Mouse (Mus musculus) kidney, embryonic 14.5 days (tissue): ENCODE data around the gene Phrf1. TPM values are rescaled to one million over a fixed set of nuclear protein-coding genes. Genes with fewer than 3 reads are reported as not detected.

Source experiments
- ATAC-seq: fragments of 200-750 bp; cut with Nextera tagmentation; 2 replicates; pipeline ENCODE4 v1.8.0; 2017; ENCODE audit warnings: moderate number of reproducible peaks, mild to moderate bottlenecking, moderate TSS enrichment, moderate library complexity; ENCODE audit not compliant: low FRiP score, low TSS enrichment
- H3K27ac ChIP-seq: fragments of 300-500 bp; sonication (generic); 2 replicates; pipeline ENCODE4 v1.5.1; 2014; ENCODE audit warnings: low read depth, mild to moderate bottlenecking, low read length, moderate library complexity, mixed read lengths
- H3K27me3 ChIP-seq: fragments of 300-500 bp; sonication (generic); 2 replicates; pipeline ENCODE4 v1.6.1; 2014; ENCODE audit warnings: mild to moderate bottlenecking, low read length; ENCODE audit not compliant: control insufficient read depth, insufficient read depth
- H3K36me3 ChIP-seq: fragments of 300-500 bp; sonication (generic); 2 replicates; pipeline ENCODE4 v1.6.1; 2014; ENCODE audit warnings: low read length, mixed read lengths; ENCODE audit not compliant: control insufficient read depth, insufficient read depth
- H3K4me1 ChIP-seq: fragments of 300-500 bp; sonication (generic); 2 replicates; pipeline ENCODE4 v1.6.1; 2014; ENCODE audit warnings: low read length, mixed read lengths; ENCODE audit not compliant: control insufficient read depth, insufficient read depth
- H3K4me2 ChIP-seq: fragments of 300-500 bp; sonication (generic); replicated peaks from 2 replicates; pipeline ENCODE4 v1.6.1; 2014; ENCODE audit warnings: low read depth, mild to moderate bottlenecking, low read length
- H3K4me3 ChIP-seq: fragments of 300-500 bp; sonication (generic); 2 replicates; pipeline ENCODE4 v1.5.1; 2014; ENCODE audit warnings: mild to moderate bottlenecking, low read length
- H3K9ac ChIP-seq: fragments of 300-500 bp; sonication (generic); 2 replicates; pipeline ENCODE4 v1.6.1; 2014; ENCODE audit warnings: low read depth, mild to moderate bottlenecking, low read length, moderate library complexity
- H3K9me3 ChIP-seq: fragments of 300-500 bp; sonication (generic); 2 replicates; pipeline ENCODE4 v1.6.1; 2016; ENCODE audit warnings: low read length; ENCODE audit not compliant: control insufficient read depth
- WGBS: fragments of 180-500 bp; shearing (Covaris S2); extraction: QIAGEN DNeasy Blood & Tissue Kit; methylation state at CpG from one replicate; pipeline ENCODE4 v1.1.7; 2014; 5-methylcytosine and 5-hydroxymethylcytosine counted together
- polyA plus RNA-seq: library from polyadenylated mRNA; unstranded; fragments of >200 nt; fragmentation: Nextera tagmentation; extraction: Ambion mirVana; gene quantifications from 2 replicates; pipeline ENCODE4 v1.2.1, GENCODE M21; 2014

Phrf1 gene
- 48.5 and 82.6 TPM in 2 replicates for polyA plus RNA-seq

DNA sequence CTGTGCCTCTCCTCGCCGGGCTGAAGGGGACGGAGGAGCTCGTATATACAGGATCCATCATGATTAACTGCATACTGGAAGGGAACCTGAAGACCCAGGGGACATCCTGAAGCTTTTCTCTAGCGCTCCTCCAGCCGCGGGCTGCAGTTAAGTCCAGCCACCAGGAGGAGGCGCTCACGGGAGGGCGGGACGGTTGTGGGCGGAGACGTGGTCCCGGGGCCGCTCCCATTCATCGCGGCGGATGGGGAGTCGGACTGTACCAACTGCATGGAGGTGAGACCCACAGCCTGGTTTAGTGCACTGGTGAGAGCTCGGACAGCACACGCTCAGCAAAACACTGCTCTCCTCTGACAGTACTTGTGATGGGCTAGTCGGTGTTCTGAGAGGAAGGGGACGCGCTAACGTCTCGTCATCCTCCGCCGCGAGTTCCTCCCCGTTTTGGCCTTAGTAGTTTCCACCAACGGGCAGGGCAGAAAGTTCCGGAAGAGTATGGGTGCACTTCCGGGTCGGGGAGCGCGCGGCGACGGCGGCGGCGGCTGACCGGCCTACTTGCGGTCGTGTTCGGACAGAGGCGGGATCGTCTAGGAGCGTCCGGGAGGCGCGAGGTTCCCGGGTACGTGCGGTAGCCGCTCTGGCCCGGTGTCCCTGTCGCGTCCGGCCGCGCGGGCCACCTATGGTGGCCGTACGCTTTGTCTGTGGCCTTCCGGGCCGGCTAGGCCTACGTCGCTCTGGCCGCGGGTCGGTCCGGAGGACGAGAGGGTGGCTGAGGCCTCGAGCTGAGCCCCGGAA is at the start of gene Phrf1:
Gene Phrf1 (plus strand): TSS at position 506 of the 789 bp plus-strand sequence.
- peak; percentile 94 for ATAC-seq
- Histone ChIP-seq H3K36me3 (peaks cover 28% of the 10 kb centered on the region), H3K4me1 (peaks cover 18% of the 10 kb centered on the region), H3K4me2 (peak within 1 kb of the TSS; percentile 80), H3K4me3 (peak within 1 kb of the TSS; percentile 100), H3K9me3 (no peaks in the 10 kb centered on the region), H3K9ac (peak within 1 kb of the TSS; percentile 98), H3K27ac (peak within 1 kb of the TSS; percentile 73), H3K27me3 (no peaks in the 10 kb centered on the region)
- under 1% methylated on average over 74 of the region's 76 CpGs for WGBS

DNA sequence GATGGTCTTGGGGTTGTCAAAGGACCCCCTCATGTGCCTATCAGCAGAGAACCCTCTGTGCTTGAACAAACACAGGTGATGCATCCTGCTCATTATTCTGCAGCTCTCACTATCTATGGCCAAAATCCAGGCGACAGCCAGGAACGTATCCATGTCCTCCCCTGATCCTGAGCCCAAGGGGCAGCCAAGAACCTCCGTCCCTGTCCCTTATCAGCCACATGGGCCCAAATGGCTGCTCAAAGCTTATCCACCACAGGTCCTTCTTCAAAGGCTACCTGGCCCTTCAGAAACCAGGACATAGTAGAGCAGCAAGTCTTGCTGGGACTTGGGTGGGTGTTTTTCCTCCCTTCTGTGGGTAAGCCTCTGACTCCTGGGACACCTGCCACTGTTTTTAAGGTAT is 40.4 kb upstream of the Phrf1 start:
- ATAC-seq: no peak
- Histone ChIP-seq H3K4me2 (no peak overlapping the region), H3K4me1 (peaks cover 12% of the 10 kb centered on the region; the same call in 1 of the 2 replicates), H3K9me3 (no peaks in the 10 kb centered on the region), H3K4me3 (no peak overlapping the region), H3K27me3 (no peaks in the 10 kb centered on the region), H3K27ac (no peak overlapping the region), H3K9ac (no peak overlapping the region), H3K36me3 (peaks cover 31% of the 10 kb centered on the region)
- WGBS: 92% methylated on average over 3 of the region's 3 CpGs

GRCm38 (mm10) chr7:141188733-141189132 is 39.9 kb upstream of the Phrf1 start:
- 98% methylated on average over 3 of the region's 3 CpGs for WGBS
- peaks cover 12% of the 10 kb centered on the region; the same call in 1 of the 2 replicates for H3K4me1 ChIP-seq
- H3K36me3 ChIP-seq: peaks cover 31% of the 10 kb centered on the region
- no peak overlapping the region for H3K4me3 ChIP-seq
- H3K9ac ChIP-seq: no peak overlapping the region
- no peak for ATAC-seq
- H3K27ac ChIP-seq: no peak overlapping the region
- H3K4me2 ChIP-seq: no peak overlapping the region
- no peaks in the 10 kb centered on the region for H3K9me3 ChIP-seq
- H3K27me3 ChIP-seq: no peaks in the 10 kb centered on the region

DNA sequence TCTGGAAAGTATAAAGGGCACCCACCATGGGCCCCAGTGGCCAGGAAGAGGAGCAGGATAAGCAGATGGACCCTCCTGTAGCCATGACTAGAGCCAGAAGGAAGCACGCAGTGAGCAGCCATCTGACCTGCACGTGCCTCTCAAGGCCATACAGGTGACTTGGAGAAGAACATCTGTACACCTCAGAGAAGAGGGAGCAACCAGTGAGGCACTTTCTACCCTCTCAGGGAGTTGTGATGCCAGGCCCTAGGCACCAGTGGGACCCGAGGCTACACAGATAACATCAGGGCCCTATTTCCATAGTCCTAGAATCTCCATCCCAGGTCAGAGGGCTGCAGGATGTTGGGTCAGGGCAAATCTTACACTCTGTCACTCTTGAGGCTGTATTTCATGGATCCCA is 38.4 kb upstream of the Phrf1 start:
- Histone ChIP-seq H3K9ac (no peak overlapping the region), H3K27ac (no peak overlapping the region), H3K4me2 (no peak overlapping the region), H3K4me3 (no peak overlapping the region), H3K27me3 (no peaks in the 10 kb centered on the region), H3K4me1 (peaks cover 14% of the 10 kb centered on the region; the same call in 1 of the 2 replicates), H3K9me3 (no peaks in the 10 kb centered on the region), H3K36me3 (peaks cover 31% of the 10 kb centered on the region)
- ATAC-seq: no peak
- WGBS: 87% methylated on average over 3 of the region's 3 CpGs

DNA sequence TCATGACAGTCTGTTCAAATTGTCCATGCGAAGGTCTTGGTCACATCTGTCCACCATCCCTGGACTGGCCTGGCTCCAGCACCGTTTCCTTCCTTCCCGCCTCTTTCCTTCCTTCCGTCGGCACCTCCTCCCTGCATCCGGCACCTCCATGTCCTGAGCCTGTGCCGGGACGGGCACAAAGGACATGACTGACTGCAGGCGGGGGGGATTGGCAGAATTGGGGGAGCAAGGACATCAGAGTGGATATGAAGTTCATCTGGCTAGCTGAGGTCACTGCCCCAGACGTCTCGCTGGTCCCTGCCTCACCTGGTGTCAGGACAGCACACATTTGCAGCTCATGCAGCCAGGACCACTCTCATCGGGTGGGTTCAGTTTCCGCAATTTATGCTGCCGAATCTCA is 37.5 kb upstream of the Phrf1 start:
- Histone ChIP-seq H3K27me3 (no peaks in the 10 kb centered on the region), H3K4me3 (no peak overlapping the region), H3K4me1 (peaks cover 14% of the 10 kb centered on the region; the same call in 1 of the 2 replicates), H3K4me2 (0 out of 2 replicates have a peak overlapping the region, but pooled peaks have one; percentile 19), H3K27ac (no peak overlapping the region), H3K9me3 (no peaks in the 10 kb centered on the region), H3K36me3 (peaks cover 31% of the 10 kb centered on the region), H3K9ac (no peak overlapping the region)
- ATAC-seq: no peak
- whole genome bisulfite sequencing: 90% methylated on average over 14 of the region's 14 CpGs

DNA sequence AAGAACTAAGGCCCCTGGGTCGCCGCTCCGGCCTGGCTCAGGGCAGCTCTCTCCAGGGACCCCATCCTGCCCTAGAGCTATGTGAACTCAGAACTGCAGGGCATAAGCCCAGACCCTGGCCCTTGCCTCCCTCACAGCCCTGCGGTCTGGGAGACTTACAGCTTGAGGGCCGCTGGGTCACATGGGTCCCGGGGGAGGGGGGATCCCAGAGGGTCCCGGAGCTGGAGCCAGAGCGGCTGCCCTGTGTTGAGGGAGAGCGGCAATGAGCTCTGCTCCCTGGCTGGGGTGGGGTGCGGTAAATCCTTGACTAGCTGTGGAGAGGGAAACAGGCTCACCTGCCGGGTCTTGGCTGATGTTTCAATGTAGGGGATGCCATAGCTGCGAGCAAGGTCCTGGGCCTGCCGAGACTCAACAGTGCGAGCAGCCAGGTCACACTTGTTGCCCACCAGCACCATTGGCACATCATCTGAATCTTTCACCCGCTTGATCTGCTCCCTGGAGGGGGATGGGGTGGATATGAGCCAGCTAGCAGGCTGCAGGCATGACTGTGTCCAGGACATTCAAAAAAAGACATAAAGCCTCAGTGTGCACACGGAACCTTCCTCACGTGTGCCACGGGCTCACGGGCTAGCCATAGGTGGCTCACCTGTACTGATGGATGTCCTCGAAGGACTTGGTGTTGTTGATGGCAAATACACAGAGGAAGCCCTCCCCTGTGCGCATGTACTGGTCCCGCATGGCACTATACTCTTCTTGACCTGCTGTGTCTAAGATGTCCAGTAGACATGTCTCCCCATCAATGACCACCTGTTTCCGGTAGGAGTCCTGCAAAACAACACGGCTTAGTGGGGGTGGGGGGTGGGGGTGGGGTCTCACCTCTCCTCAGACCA is 36.5 kb upstream of the Phrf1 start:
- Histone ChIP-seq H3K4me1 (peaks cover 14% of the 10 kb centered on the region; the same call in 1 of the 2 replicates), H3K9me3 (no peaks in the 10 kb centered on the region), H3K36me3 (peaks cover 31% of the 10 kb centered on the region), H3K4me2 (peak overlapping the region; percentile 97), H3K9ac (no peak overlapping the region), H3K27me3 (no peaks in the 10 kb centered on the region), H3K27ac (no peak overlapping the region), H3K4me3 (peak overlapping the region; percentile 92; the same call in 1 of the 2 replicates)
- ATAC-seq: no peak
- 82% methylated on average over 24 of the region's 24 CpGs for WGBS

DNA sequence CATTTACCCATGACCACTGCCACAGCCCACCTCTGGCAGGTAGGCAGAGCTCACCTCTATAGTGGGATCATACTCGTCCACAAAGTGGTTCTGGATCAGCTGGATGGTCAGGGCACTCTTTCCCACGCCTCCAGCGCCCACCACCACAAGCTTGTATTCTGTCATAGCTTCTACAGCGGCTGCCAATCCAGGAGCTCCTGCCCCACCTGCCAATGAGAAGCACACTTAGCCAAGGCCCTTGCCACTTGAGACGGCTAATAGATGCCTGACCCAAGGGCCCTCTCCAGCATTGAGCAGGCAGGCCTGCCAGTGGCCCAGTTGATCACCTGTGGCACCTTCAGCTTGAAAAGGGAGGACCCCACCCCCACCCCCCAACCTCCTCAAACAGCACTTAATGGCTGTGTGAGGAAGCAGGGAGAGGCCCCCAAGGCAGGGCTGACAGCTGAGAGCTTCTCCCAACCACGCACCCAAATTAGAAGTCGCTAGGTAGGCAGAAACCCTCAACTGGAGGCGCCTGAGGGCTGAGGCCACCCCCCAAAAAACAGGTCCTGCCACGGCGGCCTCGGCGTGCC is 35.7 kb upstream of the Phrf1 start:
- Histone ChIP-seq H3K9ac (peak overlapping the region; percentile 93), H3K27ac (peak overlapping the region; percentile 65; the same call in 1 of the 2 replicates), H3K9me3 (no peaks in the 10 kb centered on the region), H3K4me3 (peak overlapping the region; percentile 92), H3K27me3 (no peaks in the 10 kb centered on the region), H3K4me2 (peak overlapping the region; percentile 97), H3K36me3 (peaks cover 31% of the 10 kb centered on the region), H3K4me1 (peaks cover 14% of the 10 kb centered on the region; the same call in 1 of the 2 replicates)
- WGBS: 28% methylated on average over 12 of the region's 12 CpGs
- no peak for ATAC-seq

DNA sequence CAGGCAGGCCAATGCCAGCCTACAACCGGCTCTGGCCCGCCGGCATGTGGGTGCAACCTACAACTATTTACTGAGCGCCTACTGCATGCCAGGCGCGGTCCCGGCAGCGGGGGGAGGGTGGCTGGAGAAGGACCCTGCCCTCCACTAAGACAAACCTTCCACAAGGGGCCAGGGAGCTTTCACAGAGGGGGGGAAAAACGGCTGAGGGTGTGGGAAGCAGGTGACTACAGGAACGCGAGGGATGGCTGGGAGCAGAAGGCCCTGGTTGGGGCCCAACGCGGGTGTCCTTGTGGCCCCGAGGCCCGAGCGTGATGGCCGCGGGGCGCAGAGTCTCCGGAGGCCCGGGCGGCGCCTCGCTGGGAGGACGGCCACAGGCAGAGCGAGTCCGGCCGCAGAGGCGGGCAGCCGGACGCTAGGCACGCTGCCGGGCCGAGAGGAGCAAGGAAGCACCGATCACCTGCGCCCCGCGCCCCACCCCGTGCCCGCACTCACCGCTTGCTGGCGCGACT is 35.2 kb upstream of the Phrf1 start:
- under 1% methylated on average over 41 of the region's 43 CpGs for WGBS
- H3K36me3 ChIP-seq: peaks cover 31% of the 10 kb centered on the region
- peak overlapping the region; percentile 97 for H3K4me2 ChIP-seq
- H3K27ac ChIP-seq: peak overlapping the region; percentile 65; the same call in 1 of the 2 replicates
- peak; percentile 16 for ATAC-seq
- H3K9me3 ChIP-seq: no peaks in the 10 kb centered on the region
- no peaks in the 10 kb centered on the region for H3K27me3 ChIP-seq
- peak overlapping the region; percentile 93 for H3K9ac ChIP-seq
- H3K4me3 ChIP-seq: peak overlapping the region; percentile 92
- peaks cover 14% of the 10 kb centered on the region; the same call in 1 of the 2 replicates for H3K4me1 ChIP-seq
